Mouse (Mus musculus) urinary bladder, postnatal 10 days (tissue): ENCODE measurements around the gene Cdcp1.

Source experiments
- DNase-seq: peaks from one replicate; pipeline ENCODE4 v3.0.0; 2022; ENCODE audit warnings: low spot score

Gene Cdcp1

DNA sequence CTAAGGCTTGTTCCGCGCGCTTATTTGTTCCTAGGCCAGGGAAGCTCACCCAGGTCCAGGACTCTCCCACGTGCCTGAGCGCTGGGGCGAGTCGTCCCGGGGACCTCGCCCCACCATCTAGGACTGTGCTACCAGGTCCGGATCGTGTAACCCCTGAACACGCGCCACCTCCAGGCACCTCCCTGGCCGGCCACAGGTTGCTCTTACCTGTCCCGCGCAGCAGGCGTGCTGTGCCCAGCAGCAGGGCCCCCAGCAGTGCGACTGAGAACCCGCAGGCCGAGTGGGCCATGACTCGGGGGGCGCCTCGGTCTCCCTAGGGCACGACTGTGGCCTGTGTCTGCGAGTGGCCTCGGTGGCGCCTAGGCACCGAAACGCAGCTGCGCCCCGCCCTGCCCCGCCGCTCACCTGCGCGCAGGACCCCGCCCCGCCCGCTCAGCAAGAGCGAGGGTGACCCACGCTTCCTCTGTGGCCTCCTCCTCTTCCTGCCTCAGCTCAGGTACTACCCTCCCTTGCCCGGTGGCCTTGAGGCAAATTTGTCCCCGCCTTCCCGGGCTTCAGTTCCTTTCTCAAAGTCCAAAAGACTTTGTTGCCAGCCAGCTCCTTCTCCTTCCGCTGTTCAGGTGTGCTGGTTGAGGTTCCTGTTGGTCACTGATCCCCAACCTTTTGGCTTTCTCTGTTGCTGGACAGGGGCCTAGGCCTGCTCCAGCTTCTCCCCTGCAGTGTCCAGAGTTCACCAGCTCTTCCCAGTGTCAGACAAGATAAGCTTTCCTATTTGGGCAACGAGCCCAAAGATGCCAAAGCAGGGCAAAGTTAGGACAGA, at the start of gene Cdcp1:
Gene Cdcp1 (minus strand): TSS at position 418 of the 820 bp plus-strand sequence.
- no peak for DNase-seq

DNA sequence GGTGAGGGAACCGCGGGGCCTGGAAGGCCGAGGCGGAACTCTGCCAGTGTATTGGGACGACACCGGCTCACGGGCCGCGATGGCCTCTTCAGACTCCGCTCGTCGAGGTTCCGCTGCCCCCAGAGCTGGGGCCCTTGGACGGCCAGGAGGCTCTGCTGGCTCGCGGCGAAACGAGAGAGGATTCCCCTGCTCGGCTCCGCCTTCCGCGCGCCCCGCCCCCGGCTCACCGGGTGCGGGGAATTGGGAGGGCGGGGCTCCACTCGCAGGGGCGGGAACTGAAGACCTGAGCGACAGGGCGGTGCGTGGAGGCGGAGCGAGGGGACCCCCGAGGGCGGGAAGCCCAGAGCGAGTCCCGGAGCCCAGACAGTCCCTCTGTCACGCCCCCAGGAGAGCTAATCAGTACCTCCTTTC, 44.8 kb upstream of the Cdcp1 start, which contains the start of gene Tmem158:
Gene Tmem158 (minus strand): TSS at position 154 of the 411 bp plus-strand sequence.
- peak; percentile 25 for DNase-seq

GRCm38 (mm10) chr9:123259896-123260610, 44.2 kb upstream of the Cdcp1 start:
- no peak for DNase-seq

DNA sequence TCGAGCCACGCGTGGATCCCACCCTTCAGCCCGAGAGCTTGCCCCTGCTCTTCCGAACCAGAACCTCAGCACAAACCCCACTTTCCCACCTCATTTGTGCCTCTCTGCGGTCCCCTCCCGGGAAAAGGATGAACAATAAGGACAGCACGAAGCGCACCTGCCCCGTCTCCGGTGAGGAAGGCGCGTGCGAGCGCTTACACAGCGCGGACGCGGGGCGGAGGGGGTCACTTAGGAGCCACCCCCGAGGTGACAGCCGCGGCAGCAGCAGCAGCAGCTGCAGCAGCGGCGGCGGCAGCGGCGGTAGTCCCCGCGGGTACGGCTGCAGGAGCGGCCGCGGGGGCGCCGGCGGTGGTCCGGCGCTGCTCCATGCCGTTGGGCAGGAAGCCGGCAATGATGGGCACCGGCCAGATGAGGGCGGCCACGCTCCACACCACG, 43.6 kb upstream of the Cdcp1 start:
- DNase-seq = peak; percentile 49

DNA sequence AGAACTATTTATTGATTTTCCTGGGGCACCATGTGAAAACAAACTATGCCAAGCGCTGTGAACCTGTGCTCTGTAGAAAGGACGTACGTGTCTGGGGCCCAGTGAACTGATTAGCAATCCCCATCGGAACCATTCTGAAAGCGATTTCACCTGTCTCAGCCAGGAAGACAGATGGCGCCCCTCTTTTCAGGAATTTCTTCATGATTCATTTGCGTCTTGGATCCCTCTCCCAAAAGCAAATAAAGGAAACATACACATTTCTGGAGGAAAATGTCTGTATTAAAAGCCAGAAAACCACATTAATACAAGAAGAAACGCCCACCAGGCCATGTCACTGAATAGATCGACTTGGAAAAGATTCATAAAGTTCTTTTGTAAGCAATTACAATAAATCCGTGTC, 43.0 kb upstream of the Cdcp1 start:
- no peak for DNase-seq

- DNase-seq = no peak
Measured at GRCm38 (mm10) chr9:123255736-123256135, 39.9 kb upstream of the Cdcp1 start.

DNA sequence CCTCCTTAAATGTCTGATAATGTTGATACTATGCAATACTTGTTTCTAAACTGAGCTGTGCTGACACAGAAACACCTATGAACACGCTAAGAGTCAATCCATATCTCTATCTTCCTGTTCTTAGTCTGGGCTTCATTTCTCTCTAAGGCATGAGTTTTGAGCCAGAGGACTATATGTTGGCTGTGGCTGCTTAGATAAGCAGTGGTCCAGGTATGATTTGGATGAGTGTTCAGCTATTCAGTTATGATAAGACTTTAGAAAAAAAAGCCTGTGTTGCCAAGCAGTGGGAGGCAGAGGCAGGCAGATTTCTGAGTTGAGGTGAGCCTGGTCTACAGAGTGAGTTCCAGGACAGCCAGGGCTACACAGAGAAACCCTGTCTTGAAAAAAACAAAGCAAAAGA, 32.2 kb upstream of the Cdcp1 start:
- DNase-seq = no peak

DNA sequence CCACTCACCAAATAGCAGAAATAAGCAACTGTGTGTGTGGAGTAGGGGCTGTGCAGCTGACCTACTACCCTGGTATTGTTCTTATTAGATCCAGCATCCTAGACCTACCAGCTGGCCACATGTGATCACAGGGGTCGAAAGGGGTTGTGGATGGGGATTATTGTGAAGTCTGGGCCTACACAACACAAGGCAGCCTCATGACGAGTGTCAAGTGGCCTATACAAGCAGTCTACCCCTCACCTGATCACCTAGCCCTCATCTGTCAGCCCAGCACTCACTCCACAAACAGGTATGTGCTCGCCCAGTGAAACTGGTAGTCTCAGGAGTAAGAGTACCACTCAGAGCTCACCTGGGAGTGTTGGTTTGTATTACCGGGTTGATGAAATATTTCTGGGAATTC, 29.3 kb upstream of the Cdcp1 start:
- DNase-seq = no peak

DNA sequence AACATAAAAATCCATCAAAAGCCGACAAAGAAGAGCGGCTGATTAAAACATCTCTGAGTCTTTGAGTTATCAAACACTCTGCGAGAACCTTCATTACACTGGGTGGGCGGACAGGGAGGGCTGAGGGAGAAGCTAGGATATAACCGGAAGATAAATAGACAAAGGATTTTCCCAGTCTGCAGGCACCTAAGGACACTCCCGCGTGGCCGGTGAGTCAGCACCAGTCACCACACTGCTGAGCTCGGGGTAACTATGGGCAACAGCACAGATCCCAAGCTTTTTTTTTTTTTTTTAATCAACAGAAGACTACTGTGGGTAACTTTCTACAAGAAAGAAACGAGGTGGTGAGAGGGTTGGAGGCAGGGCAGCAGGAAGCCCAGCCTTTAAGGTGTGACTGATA, 28.1 kb upstream of the Cdcp1 start:
- no peak for DNase-seq

GRCm38 (mm10) chr9:123241191-123241590, 25.4 kb upstream of the Cdcp1 start:
- no peak for DNase-seq

DNA sequence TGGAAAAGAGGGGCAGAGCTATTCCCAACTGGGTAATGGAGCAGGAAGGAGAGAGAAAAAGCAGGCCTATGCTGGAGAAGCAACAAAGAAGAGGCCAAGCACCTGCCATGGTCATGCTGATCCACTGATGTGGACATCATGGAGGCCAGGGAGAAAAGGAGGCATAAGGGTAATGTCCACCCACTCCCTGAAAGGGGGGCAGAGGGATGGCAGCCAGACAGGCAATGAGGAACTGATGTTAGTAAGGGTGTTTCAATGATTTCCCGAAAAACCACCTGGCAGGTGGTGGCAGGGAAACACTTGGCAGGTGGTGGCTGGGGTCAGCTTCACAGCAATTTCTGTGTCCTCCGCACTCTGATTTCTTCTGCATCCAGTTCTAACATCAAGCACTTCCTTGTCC, 24.9 kb upstream of the Cdcp1 start:
- DNase-seq = no peak

DNA sequence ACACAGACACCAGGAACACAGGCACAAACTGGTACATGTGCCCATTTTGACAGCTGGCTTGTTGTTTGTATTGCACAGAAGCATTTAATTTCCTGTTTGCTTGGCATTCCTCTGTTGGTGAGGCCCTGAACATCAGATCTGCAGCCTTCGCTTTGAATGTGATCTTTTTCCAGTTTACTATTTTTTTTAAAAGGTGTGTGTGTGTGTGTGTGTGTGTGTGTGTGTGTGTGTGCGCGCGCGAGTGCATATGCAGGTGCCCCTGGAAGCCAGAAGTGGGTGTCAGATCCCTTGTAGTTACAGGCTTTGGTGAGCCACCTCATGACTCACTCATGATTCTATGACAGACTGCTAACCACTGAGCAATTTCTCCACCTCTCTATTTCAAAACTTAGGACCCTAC, 24.4 kb upstream of the Cdcp1 start:
- no peak for DNase-seq

- no peak for DNase-seq
Measured at GRCm38 (mm10) chr9:123239651-123240050, 23.8 kb upstream of the Cdcp1 start.

DNA sequence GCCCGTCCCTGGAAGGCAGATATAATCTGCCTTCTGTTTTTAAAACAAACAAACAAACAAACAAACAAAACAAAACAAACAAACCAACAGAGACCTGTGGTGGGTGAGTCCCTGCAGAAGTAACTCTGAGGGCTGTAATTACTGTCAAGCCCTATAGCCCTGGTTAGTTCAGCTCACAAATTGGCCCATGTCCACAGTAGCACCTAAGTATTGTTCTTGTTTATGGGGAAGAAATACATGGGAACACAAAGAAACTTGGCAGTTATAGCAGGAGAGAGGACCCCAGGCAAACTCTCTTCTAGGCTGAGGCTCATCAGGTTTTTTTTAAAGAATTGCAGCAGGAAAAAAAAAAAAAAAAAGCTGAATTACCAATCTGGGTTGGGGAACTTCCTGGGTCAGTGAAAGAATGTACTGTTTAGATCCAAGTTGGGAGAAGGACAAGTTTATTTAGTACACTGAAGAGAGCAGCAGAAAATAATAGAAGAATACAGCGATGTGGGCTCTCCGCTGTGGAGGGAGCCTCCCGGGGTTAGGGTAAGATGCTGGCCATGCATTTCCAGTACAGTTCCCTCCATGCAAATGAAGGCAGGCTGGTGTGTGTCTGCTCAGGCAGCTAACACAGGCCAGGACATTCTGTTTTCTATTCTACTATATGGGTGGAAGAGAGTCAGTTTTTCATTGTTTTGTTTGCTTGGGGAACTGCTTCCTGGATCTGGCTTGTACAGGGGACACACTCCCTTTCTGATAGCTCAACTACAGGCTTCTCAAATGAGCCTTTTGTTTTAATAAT, 22.6 kb upstream of the Cdcp1 start:
- DNase-seq = no peak

GRCm38 (mm10) chr9:123237739-123238138, 21.9 kb upstream of the Cdcp1 start:
- no peak for DNase-seq

DNA sequence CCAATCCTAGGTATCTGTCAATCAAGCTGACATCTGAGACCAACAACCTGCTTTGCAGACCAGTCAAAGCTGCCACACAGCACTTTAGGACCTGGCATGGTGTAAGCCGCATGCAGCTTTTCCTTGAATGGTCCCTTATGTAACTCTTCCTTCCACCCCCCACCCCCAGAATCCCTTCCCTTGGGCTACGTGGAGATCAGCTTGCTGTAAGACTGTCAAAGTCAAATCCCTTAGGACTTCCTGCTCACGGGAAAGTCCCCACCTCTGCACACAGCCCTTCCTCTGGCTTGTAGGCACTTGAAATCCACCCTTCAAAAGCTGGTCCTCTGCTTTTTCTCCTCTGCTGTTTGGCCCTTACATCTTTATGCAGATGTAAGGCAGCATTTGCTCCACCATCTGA, 19.8 kb upstream of the Cdcp1 start:
- DNase-seq = no peak

DNA sequence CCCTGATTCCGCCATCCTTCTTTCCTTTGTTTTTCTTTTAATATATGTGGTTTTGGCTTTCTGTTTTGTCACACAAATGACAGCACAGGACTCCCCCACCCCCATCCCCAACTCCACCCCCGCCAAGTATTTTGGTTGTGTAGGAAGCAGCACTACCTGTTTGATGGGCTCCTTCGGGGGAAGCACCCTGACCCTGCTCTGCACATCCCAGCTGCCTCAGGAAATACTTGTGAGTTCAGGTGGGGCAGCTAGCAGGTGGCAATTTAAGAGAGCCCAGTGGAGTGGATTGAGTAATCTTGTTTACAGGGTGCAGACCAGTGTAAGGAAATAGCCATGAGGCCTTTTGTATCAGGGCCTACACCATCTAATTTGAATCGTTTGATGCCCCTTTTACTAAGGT, 14.0 kb upstream of the Cdcp1 start:
- no peak for DNase-seq

- DNase-seq = no peak
Measured at GRCm38 (mm10) chr9:123228671-123229070, 12.8 kb upstream of the Cdcp1 start.

- no peak for DNase-seq
Measured at GRCm38 (mm10) chr9:123227106-123227750, 11.4 kb upstream of the Cdcp1 start.

- DNase-seq = no peak
Measured at GRCm38 (mm10) chr9:123224863-123225431, 9.1 kb upstream of the Cdcp1 start.

DNA sequence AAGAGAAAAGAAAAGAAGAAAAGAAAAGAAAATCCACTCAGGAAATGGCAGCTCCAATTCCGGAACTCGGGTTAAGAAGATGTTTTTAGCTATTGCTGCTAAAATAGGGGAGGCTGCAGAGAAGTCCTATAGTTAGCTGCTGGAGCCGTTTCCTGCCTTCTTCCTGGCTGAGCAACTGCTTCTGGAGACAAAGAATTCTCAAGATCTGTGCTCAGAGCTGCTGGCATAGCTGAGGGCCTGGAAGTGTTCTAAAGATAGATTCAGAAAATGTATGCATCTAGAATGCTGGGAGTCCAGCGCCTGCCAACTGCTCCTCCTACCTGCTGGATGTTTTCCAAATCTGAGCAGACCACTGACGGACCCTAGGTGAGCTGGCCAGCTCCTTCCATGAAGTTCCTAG, 4.0 kb upstream of the Cdcp1 start:
- no peak for DNase-seq

GRCm38 (mm10) chr9:123213371-123213770, 2.5 kb downstream of the Cdcp1 start:
- DNase-seq = no peak
